Mouse (Mus musculus): ENCODE results near the gene Zfp111. TPM values are rescaled to one million over a fixed set of nuclear protein-coding genes. Genes with fewer than 3 reads are reported as not detected.

The Zfp111 gene
- polyA plus RNA-seq, 1 experiment from 2014 or later = 4.9 TPM

DNA sequence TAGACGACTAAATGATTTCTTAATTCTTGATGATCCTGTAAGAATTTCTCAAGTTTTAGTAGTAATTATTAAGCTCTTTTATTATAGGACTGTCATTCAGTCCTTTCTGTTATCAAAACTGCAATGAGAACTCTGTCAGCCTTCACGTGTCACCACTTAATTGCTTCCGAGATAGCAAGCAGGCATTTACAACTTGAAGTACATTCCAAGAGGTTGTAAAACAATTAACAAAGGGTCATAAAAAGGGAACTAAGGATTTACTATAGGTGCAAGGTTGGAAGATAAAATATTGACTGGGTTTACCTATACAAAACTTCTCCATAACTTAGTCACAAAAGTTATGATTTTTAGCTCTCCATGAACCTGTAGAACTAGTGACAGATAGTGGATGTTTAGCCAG lies 18.1 kb downstream of the Zfp111 start:
- Histone ChIP-seq H3K4me1 (replicated peaks) (no peaks in the 10 kb centered on the region), H3K27me3 (no peaks in the 10 kb centered on the region), H3K4me3 (no peak overlapping the region), H3K9me3 (peaks cover 9% of the 10 kb centered on the region; the same call in 1 of the 2 replicates), H3K9ac (no peak overlapping the region), H3K36me3 (peaks cover 34% of the 10 kb centered on the region), H3K27ac (replicated peaks) (no peak overlapping the region), H3K4me2 (no peak overlapping the region)
- 41% methylated on average over 3 of the region's 3 CpGs for WGBS
- no peak for ATAC-seq (ENCODE audit: low read depth)

DNA sequence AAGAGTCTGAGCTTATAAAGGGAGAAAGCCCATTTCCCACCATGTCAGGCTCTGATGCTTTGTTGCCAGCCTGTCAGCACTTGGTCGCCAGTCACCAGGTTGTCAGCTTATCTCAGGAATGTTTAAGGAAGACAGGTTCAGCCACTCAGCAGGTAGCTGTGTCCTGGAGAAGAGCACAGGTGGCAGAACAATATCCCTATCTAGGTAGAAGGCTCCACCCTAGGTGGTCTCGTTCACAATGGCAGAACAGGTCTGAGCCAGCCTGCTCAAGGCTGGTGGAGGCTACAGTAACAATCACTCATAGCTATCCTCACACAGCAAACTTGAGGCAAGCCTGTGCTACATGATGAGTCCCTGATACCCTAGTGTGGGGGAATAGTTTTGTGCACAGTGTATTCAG lies 19.9 kb downstream of the Zfp111 start:
- no peak overlapping the region for H3K9ac ChIP-seq
- H3K27ac ChIP-seq (replicated peaks) = no peak overlapping the region
- ATAC-seq (ENCODE audit: low read depth) = no peak
- no peaks in the 10 kb centered on the region for H3K27me3 ChIP-seq
- H3K4me3 ChIP-seq = no peak overlapping the region
- peaks cover 9% of the 10 kb centered on the region; the same call in 1 of the 2 replicates for H3K9me3 ChIP-seq
- no peak overlapping the region for H3K4me2 ChIP-seq
- WGBS = 96% methylated on average over 2 of the region's 2 CpGs
- H3K4me1 ChIP-seq (replicated peaks) = no peaks in the 10 kb centered on the region
- H3K36me3 ChIP-seq = peaks cover 20% of the 10 kb centered on the region

DNA sequence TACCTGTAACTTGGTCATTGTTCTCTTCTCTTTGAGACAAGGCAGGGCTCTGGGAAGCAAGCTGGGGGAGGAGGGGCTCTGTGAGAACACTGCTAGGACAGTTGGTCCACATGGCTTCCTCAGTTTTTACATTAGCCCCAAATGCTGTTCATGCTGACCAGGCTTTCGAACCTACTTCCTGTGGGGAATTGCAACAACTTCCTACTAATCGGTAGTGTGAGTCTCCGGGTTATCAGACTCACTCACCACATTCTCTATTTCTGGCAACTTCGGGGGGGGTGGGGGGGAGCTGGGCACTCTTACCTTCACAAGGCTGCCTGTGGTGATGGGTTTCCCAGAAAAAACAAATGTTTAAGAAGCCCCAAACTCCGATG lies 21.7 kb downstream of the Zfp111 start:
- H3K27me3 ChIP-seq = no peaks in the 10 kb centered on the region
- H3K9me3 ChIP-seq = peaks cover 9% of the 10 kb centered on the region; the same call in 1 of the 2 replicates
- no peak overlapping the region for H3K4me3 ChIP-seq
- no peak overlapping the region for H3K27ac ChIP-seq (replicated peaks)
- peaks cover 13% of the 10 kb centered on the region for H3K36me3 ChIP-seq
- no peak overlapping the region for H3K9ac ChIP-seq
- no peak for ATAC-seq (ENCODE audit: low read depth)
- H3K4me2 ChIP-seq = no peak overlapping the region
- 80% methylated on average over 5 of the region's 5 CpGs for WGBS
- no peaks in the 10 kb centered on the region for H3K4me1 ChIP-seq (replicated peaks)

DNA sequence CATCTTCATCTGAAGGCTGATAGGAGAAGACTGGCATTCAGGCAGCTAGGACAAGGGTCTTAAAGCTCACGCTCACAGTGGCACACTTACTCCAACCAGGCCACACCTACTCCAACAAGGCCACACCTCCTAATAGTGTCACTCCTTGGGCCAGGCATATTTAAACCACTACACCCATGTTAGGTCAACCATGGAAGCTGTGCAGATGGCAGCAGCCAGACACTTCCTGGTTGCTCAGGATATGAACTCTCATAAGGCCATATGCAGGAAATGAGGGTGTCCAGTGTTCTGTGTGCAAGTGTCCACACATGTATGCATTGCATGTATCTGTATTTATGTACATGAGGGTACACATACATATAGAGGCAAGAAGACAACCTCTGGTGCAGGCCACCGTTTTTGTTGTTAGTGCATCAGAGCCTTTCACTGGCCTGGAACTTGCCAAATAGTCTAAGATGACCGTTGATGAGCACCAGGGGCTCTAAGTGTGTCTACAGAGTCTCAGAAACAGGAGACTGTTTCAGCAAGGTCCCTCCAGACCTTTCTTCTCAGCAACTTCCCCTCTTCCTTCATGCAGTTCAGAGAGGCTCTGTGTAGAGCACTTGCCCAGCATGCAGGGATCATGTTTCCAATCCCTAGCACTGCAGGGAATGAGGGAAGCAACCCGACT lies 22.2 kb downstream of the Zfp111 start:
- H3K9ac ChIP-seq = no peak overlapping the region
- H3K27me3 ChIP-seq = no peaks in the 10 kb centered on the region
- no peak overlapping the region for H3K4me2 ChIP-seq
- no peak overlapping the region for H3K4me3 ChIP-seq
- peaks cover 7% of the 10 kb centered on the region for H3K36me3 ChIP-seq
- no peaks in the 10 kb centered on the region for H3K4me1 ChIP-seq (replicated peaks)
- no peak for ATAC-seq (ENCODE audit: low read depth)
- H3K27ac ChIP-seq (replicated peaks) = no peak overlapping the region
- WGBS = 68% methylated on average over 4 of the region's 4 CpGs
- H3K9me3 ChIP-seq = peaks cover 8% of the 10 kb centered on the region; the same call in 1 of the 2 replicates

DNA sequence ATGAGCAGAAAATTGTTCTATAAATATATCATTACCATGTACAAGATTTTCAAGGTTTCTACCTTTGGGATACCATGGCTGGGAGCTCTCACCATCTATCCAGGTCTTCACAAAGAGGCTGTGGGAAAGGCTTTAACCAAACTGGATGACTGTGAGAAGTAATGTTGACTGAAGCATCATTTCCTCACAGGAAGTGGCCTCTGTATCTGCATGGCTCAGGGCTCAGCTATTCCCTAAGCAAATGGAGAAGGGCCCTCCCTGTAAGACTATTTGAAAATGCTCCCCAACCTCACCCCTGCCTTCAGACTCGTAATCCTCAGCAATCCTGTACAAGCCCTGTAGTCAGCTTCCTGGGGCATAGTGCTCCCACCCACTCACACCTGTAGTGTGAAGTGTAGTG lies 23.6 kb downstream of the Zfp111 start:
- WGBS = 90% methylated on average over 1 of the region's 1 CpGs
- no peak for ATAC-seq (ENCODE audit: low read depth)
- no peaks in the 10 kb centered on the region for H3K36me3 ChIP-seq
- H3K27ac ChIP-seq (replicated peaks) = no peak overlapping the region
- 0 out of 2 replicates have a peak, but pooled peaks cover 3% of the 10 kb centered on the region for H3K9me3 ChIP-seq
- H3K4me3 ChIP-seq = no peak overlapping the region
- H3K9ac ChIP-seq = no peak overlapping the region
- no peaks in the 10 kb centered on the region for H3K4me1 ChIP-seq (replicated peaks)
- no peaks in the 10 kb centered on the region for H3K27me3 ChIP-seq
- H3K4me2 ChIP-seq = no peak overlapping the region

DNA sequence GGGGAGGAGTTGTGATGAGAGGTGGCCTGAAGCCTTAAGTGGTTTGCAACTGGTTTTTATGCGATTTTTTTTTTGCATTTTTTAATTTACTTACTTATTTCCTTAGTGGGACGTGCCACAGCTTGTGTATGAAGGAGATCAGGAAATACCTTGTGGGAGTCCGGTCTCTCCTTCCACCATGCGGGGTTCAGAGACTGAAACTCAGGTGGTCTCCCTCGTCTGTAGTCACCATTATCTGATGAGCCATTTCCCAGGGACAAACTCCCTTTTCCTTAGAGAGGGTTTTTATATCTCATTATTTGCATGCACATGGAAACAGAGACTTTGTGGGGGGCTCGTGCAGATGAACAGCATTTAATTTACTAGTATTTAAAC lies 35.9 kb downstream of the Zfp111 start:
- 64% methylated on average over 6 of the region's 6 CpGs for WGBS
- no peaks in the 10 kb centered on the region for H3K9me3 ChIP-seq
- ATAC-seq (ENCODE audit: low read depth) = peak; percentile 62
- peak overlapping the region; percentile 57 for H3K4me2 ChIP-seq
- H3K4me3 ChIP-seq = peak overlapping the region; percentile 58
- no peaks in the 10 kb centered on the region for H3K36me3 ChIP-seq
- H3K27me3 ChIP-seq = no peaks in the 10 kb centered on the region
- no peak overlapping the region for H3K27ac ChIP-seq (replicated peaks)
- H3K4me1 ChIP-seq (replicated peaks) = peaks cover 7% of the 10 kb centered on the region
- peak overlapping the region; percentile 73 for H3K9ac ChIP-seq

DNA sequence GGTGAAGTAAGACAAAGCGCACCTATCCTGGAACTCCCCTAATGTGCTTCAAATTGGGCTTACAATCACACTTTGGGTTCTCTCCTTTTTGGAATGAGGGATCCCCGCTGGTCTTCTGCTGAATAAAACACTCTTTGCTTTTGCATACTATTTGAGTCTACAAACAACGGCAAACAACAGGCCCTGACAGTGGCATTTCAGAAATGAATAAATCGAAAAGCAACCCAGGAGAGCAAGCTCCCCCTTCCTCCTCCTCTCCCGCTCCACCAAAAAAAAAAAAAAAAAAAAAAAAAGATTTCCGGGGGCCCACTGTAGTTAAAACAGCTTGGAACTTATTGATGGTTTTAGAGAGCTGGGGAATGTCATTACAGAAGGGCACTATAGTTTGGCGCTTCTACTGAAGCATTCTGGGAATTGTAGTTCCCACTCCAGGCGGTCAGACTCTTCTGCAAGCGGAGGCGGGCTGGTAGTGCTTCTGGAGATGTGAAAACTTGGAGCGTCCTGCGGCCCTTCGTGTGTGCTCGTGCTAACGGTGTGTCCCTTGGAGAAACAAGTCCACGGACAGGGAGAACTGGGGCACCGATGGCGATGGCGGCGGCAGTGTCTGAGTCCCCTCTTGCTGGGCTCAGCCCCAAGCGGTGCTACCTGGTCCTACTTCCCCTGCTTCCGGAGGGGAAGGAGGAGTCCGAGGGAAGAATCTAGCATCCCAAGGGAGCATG lies 36.5 kb downstream of the Zfp111 start, which contains the start of gene Zfp114:
Zfp114 (plus strand) TSS at position 443 of the 719 bp plus-strand sequence.
- Histone ChIP-seq H3K4me3 (peak within 1 kb of the TSS; percentile 58), H3K4me1 (replicated peaks) (peaks cover 7% of the 10 kb centered on the region), H3K27ac (replicated peaks) (no peak within 1 kb of the TSS), H3K36me3 (no peaks in the 10 kb centered on the region), H3K4me2 (peak within 1 kb of the TSS; percentile 57), H3K9ac (peak within 1 kb of the TSS; percentile 73), H3K9me3 (no peaks in the 10 kb centered on the region), H3K27me3 (no peaks in the 10 kb centered on the region)
- peak; percentile 92 for ATAC-seq (ENCODE audit: low read depth)
- 13% methylated on average over 23 of the region's 23 CpGs for WGBS

DNA sequence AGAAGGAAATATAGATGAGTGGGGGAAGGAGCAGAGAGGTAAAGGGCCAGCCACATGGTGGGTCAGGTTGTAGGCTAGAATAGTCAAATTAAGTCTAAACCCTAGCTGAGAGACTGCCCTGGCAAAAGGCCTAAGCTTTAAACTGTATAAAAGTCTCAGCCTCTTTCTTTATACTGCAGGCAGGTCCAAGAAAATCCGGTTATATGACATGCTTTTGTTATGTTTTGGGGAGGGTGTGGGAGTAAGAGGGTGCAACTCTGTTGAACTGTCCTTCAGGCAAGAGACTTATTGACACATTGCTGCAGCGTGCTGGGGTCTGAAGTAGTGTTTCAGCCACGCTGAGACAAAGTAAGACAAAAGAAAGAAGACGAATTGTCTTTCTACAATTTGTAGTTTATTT lies 39.1 kb downstream of the Zfp111 start:
- Histone ChIP-seq H3K4me1 (replicated peaks) (peaks cover 7% of the 10 kb centered on the region), H3K27me3 (no peaks in the 10 kb centered on the region), H3K4me2 (no peak overlapping the region), H3K9ac (no peak overlapping the region), H3K9me3 (no peaks in the 10 kb centered on the region), H3K4me3 (no peak overlapping the region), H3K27ac (replicated peaks) (no peak overlapping the region), H3K36me3 (no peaks in the 10 kb centered on the region)
- 67% methylated on average over 4 of the region's 4 CpGs for WGBS
- ATAC-seq (ENCODE audit: low read depth) = no peak

DNA sequence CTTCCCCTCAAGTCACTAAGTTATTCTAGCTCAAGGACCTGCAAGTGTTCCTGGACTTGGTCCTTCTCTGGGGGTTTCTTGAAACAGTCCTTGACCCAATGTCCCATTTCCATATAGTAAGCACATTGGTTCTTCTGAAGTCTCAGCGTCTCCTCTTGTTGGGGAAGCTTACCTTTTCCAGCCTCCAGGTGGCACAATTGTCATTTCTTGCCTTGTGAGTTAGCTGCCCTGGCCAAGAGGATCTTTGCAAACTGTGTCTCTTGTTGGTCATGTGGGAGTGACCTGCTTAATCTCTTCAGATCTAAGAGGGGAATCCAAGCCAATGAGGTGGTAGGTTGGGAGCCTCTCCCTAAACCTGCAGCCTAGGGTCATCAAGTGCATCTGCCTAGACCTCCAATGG lies 58.0 kb downstream of the Zfp111 start:
- ATAC-seq (ENCODE audit: low read depth) = no peak
- Histone ChIP-seq H3K9me3 (no peaks in the 10 kb centered on the region), H3K4me1 (replicated peaks) (no peaks in the 10 kb centered on the region), H3K27me3 (no peaks in the 10 kb centered on the region), H3K27ac (replicated peaks) (no peak overlapping the region), H3K4me2 (no peak overlapping the region), H3K4me3 (no peak overlapping the region), H3K9ac (no peak overlapping the region), H3K36me3 (no peaks in the 10 kb centered on the region)
- 6% methylated on average over 1 of the region's 1 CpGs for WGBS

Other genes starting within 250 kb of the Zfp111 start
- gene Vmn1r181, start 236.8 kb downstream of the Zfp111 start, polyA plus RNA-seq (2015; fragmentation: Nextera tagmentation; extraction: Ambion mirVana) = not detected in 2 replicates
- gene V1rd19, start 209.8 kb downstream of the Zfp111 start, polyA plus RNA-seq (2015; fragmentation: Nextera tagmentation; extraction: Ambion mirVana) = not detected in 2 replicates
- gene Vmn1r183, start 158.2 kb downstream of the Zfp111 start, polyA plus RNA-seq (2015; fragmentation: Nextera tagmentation; extraction: Ambion mirVana) = not detected in 2 replicates
- 29.9 and 34.7 TPM in 2 replicates for gene Zfp180, start 129.5 kb downstream of the Zfp111 start, polyA plus RNA-seq (2015; fragmentation: Nextera tagmentation; extraction: Ambion mirVana)
- 9.6 and 10.2 TPM in 2 replicates for gene Zfp112, start 99.1 kb downstream of the Zfp111 start, polyA plus RNA-seq (2015; fragmentation: Nextera tagmentation; extraction: Ambion mirVana)
- gene Zfp235, start 77.3 kb downstream of the Zfp111 start, polyA plus RNA-seq (2015; fragmentation: Nextera tagmentation; extraction: Ambion mirVana) = 18.4 and 21.4 TPM in 2 replicates
- gene Zfp114, start 36.4 kb downstream of the Zfp111 start, polyA plus RNA-seq (2015; fragmentation: Nextera tagmentation; extraction: Ambion mirVana) = 3.7 and 4.6 TPM in 2 replicates
- 4.4 TPM in 2 replicates for gene Zfp109, start 26.1 kb upstream of the Zfp111 start, polyA plus RNA-seq (2015; fragmentation: Nextera tagmentation; extraction: Ambion mirVana)
- 4.9 and 5.5 TPM in 2 replicates for gene Zfp108, start 43.4 kb upstream of the Zfp111 start, polyA plus RNA-seq (2015; fragmentation: Nextera tagmentation; extraction: Ambion mirVana)
- 6.9 and 7.6 TPM in 2 replicates for gene Zfp93, start 59.0 kb upstream of the Zfp111 start, polyA plus RNA-seq (2015; fragmentation: Nextera tagmentation; extraction: Ambion mirVana)
- 39.8 and 49.2 TPM in 2 replicates for gene Zfp61, start 89.8 kb upstream of the Zfp111 start, polyA plus RNA-seq (2015; fragmentation: Nextera tagmentation; extraction: Ambion mirVana)
- gene Zfp94, start 105.2 kb upstream of the Zfp111 start, polyA plus RNA-seq (2015; fragmentation: Nextera tagmentation; extraction: Ambion mirVana) = 18.2 and 19.2 TPM in 2 replicates
- 0.31 TPM in 1 of 2 replicates, not detected in the other for gene Tescl, start 122.5 kb upstream of the Zfp111 start, polyA plus RNA-seq (2015; fragmentation: Nextera tagmentation; extraction: Ambion mirVana)
- gene Lypd5, start 137.8 kb upstream of the Zfp111 start, polyA plus RNA-seq (2015; fragmentation: Nextera tagmentation; extraction: Ambion mirVana) = not detected in 2 replicates
- gene Kcnn4, start 158.8 kb upstream of the Zfp111 start, polyA plus RNA-seq (2015; fragmentation: Nextera tagmentation; extraction: Ambion mirVana) = 2.1 and 2.2 TPM in 2 replicates
- gene Smg9, start 188.2 kb upstream of the Zfp111 start, polyA plus RNA-seq (2015; fragmentation: Nextera tagmentation; extraction: Ambion mirVana) = 36.2 and 37.7 TPM in 2 replicates
- gene Irgc1, start 240.9 kb upstream of the Zfp111 start, polyA plus RNA-seq (2015; fragmentation: Nextera tagmentation; extraction: Ambion mirVana) = not detected in 2 replicates

Measured in neural tube, embryonic 13.5 days (tissue).